Mouse (Mus musculus): Measurements from ENCODE around the gene Wdr72. TPM values are rescaled to one million over a fixed set of nuclear protein-coding genes. Genes with fewer than 3 reads are reported as not detected.
A peak's percentile ranks its signal among the peaks of the same experiment; 100 is the strongest.

Wdr72 gene
- total RNA-seq, 1 experiment, result 0.18 TPM

DNA sequence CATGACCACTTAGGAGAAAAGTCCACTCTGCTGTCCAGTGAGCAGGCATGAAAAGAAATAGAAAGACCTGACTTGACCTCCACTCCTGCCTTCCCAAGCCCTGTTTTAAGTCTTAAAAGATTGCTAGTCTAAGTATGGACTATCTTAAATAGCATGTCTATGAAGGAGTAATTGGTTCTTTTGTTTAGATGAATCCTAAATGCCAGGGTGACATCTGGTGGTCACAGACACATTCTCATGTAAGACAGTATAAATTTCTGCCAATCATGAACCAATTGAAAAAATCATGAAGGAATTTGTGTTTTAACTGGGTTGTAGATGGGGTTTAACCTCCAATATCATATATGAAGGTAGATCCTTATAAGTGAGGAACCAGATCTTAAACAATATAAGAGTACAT is 31.7 kb upstream of the Wdr72 start:
- H3K4me3 ChIP-seq (ENCODE audit: insufficient read depth in 1 of 2, low read depth in 1 of 2, low read length in 2 of 2, poor library complexity in 1 of 2, severe bottlenecking in 1 of 2), result no peak overlapping the region
- no peaks in the 10 kb centered on the region for H3K36me3 ChIP-seq (ENCODE audit: control insufficient read depth, insufficient read depth, low read length, poor library complexity, severe bottlenecking)
- H3K27ac ChIP-seq (ENCODE audit: insufficient read depth, low read depth, low read length, poor library complexity, severe bottlenecking), result no peak overlapping the region
- no peak overlapping the region for H3K9ac ChIP-seq (ENCODE audit: insufficient read depth, low read depth, low read length, poor library complexity, severe bottlenecking)
- no peak for DNase-seq (ENCODE audit: low read depth, low spot score)
- TF ChIP-seq HCFC1 (IDR thresholded peaks at IDR 0.05; ENCODE audit: borderline replicate concordance, insufficient read depth, low read length) (no peak), ZNF384 (IDR thresholded peaks at IDR 0.05; ENCODE audit: low read depth, low read length) (no peak), ZC3H11A (IDR thresholded peaks at IDR 0.05; ENCODE audit: borderline replicate concordance, low read depth, low read length) (no peak), CHD2 (IDR thresholded peaks at IDR 0.05; ENCODE audit: low read depth, low read length) (no peak), MAFK (IDR thresholded peaks at IDR 0.05; ENCODE audit: insufficient read depth, low read depth, low read length) (no peak)
- in situ Hi-C loops (cut with MboI; ENCODE audit: low sequenced_read_pairs in 2 of 2, unreplicated experiment in 2 of 2), result no loop called here
- peaks cover 0 to 2% of the 10 kb centered on the region in 2 experiments; a peak in 1 of 4 replicates for H3K4me1 ChIP-seq (ENCODE audit: control insufficient read depth in 2 of 2, insufficient read depth in 2 of 2, low read length in 2 of 2, poor library complexity in 1 of 2)
- H3K9me3 ChIP-seq (ENCODE audit: control insufficient read depth, insufficient read depth, low read depth, low read length), result no peaks in the 10 kb centered on the region

DNA sequence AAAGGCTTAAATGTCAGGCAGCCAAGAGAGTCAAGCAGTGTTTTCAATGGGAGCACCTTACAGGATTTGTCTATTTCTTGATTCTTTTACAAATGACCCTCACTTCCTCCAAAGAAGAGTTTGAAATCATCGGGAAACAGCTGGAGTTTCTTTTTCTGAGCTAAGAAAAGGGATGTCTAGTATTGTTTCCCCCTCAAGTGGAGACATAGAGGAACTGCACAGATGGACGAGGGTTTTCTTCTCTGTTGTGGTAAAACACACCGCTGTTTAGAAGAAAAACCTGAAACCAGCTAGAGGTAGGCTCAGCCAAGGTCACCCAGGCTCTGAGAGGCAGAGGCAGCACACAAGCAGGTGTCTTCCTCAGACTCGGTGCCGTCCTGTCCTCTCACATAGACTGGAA is 29.9 kb upstream of the Wdr72 start:
- in situ Hi-C loops (cut with MboI; ENCODE audit: low sequenced_read_pairs in 2 of 2, unreplicated experiment in 2 of 2), result no loop called here
- TF ChIP-seq MAFK (IDR thresholded peaks at IDR 0.05; ENCODE audit: insufficient read depth, low read depth, low read length) (no peak), ZNF384 (IDR thresholded peaks at IDR 0.05; ENCODE audit: low read depth, low read length) (no peak), CHD2 (IDR thresholded peaks at IDR 0.05; ENCODE audit: low read depth, low read length) (no peak), HCFC1 (IDR thresholded peaks at IDR 0.05; ENCODE audit: borderline replicate concordance, insufficient read depth, low read length) (no peak), ZC3H11A (IDR thresholded peaks at IDR 0.05; ENCODE audit: borderline replicate concordance, low read depth, low read length) (no peak)
- H3K4me1 ChIP-seq (ENCODE audit: control insufficient read depth in 2 of 2, insufficient read depth in 2 of 2, low read length in 2 of 2, poor library complexity in 1 of 2), result peaks cover 0 to 2% of the 10 kb centered on the region in 2 experiments; a peak in 1 of 4 replicates
- H3K36me3 ChIP-seq (ENCODE audit: control insufficient read depth, insufficient read depth, low read length, poor library complexity, severe bottlenecking), result no peaks in the 10 kb centered on the region
- H3K9ac ChIP-seq (ENCODE audit: insufficient read depth, low read depth, low read length, poor library complexity, severe bottlenecking), result no peak overlapping the region
- H3K27ac ChIP-seq (ENCODE audit: insufficient read depth, low read depth, low read length, poor library complexity, severe bottlenecking), result no peak overlapping the region
- H3K4me3 ChIP-seq (ENCODE audit: insufficient read depth in 1 of 2, low read depth in 1 of 2, low read length in 2 of 2, poor library complexity in 1 of 2, severe bottlenecking in 1 of 2), result no peak overlapping the region
- no peaks in the 10 kb centered on the region for H3K9me3 ChIP-seq (ENCODE audit: control insufficient read depth, insufficient read depth, low read depth, low read length)
- DNase-seq (ENCODE audit: low read depth, low spot score), result peak; percentile 7

DNA sequence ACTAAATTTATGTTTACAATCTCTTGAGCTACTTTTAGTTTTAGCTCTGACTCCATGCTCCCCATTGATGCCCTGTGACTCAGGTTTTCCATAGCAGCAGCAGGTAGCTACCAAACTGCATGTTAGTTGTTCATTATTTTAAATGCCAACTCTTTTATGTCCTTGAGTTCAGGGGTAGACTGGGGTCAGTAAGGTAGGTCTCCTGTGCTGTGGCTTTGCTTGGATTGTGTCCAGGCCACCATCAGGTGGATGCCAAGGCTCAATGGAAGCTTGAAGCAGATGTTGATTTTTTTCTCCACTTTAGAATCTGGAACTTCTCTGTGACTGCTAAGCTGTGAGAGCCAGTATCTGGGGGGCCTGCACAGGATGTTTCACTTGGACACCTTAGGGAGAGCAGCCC is 8.6 kb upstream of the Wdr72 start:
- in situ Hi-C loops (cut with MboI; ENCODE audit: low sequenced_read_pairs in 2 of 2, unreplicated experiment in 2 of 2), result no loop called here
- Histone ChIP-seq H3K9ac (ENCODE audit: insufficient read depth, low read depth, low read length, poor library complexity, severe bottlenecking) (no peak overlapping the region), H3K4me3 (ENCODE audit: insufficient read depth in 1 of 2, low read depth in 1 of 2, low read length in 2 of 2, poor library complexity in 1 of 2, severe bottlenecking in 1 of 2) (no peak overlapping the region), H3K36me3 (ENCODE audit: control insufficient read depth, insufficient read depth, low read length, poor library complexity, severe bottlenecking) (no peaks in the 10 kb centered on the region), H3K9me3 (ENCODE audit: control insufficient read depth, insufficient read depth, low read depth, low read length) (no peaks in the 10 kb centered on the region), H3K27ac (ENCODE audit: insufficient read depth, low read depth, low read length, poor library complexity, severe bottlenecking) (no peak overlapping the region), H3K4me1 (ENCODE audit: control insufficient read depth in 2 of 2, insufficient read depth in 2 of 2, low read length in 2 of 2, poor library complexity in 1 of 2) (no peaks in the 10 kb centered on the region)
- TF ChIP-seq CHD2 (IDR thresholded peaks at IDR 0.05; ENCODE audit: low read depth, low read length) (no peak), HCFC1 (IDR thresholded peaks at IDR 0.05; ENCODE audit: borderline replicate concordance, insufficient read depth, low read length) (no peak), ZNF384 (IDR thresholded peaks at IDR 0.05; ENCODE audit: low read depth, low read length) (no peak), ZC3H11A (IDR thresholded peaks at IDR 0.05; ENCODE audit: borderline replicate concordance, low read depth, low read length) (no peak), MAFK (IDR thresholded peaks at IDR 0.05; ENCODE audit: insufficient read depth, low read depth, low read length) (no peak)
- DNase-seq (ENCODE audit: low read depth, low spot score), result no peak

DNA sequence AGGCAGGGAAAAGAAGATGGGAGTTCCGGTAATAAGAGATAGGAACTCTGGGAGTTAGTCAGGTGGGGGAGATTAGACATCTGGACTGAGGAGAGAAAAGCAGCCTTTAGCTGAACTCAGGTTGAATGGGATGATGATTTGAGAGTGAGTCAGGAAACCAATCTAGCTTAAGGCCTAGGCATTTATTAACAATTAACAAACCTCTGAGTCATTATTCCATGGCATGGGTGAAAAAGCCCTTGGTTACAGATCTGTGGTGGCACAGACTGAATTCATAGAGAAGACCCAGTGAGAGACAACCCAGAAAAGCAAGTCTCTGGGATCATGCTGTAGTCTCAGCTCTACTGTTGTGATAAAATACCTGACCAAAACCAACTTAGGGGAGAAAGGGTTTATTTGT is 7.5 kb upstream of the Wdr72 start:
- TF ChIP-seq MAFK (IDR thresholded peaks at IDR 0.05; ENCODE audit: insufficient read depth, low read depth, low read length) (no peak), HCFC1 (IDR thresholded peaks at IDR 0.05; ENCODE audit: borderline replicate concordance, insufficient read depth, low read length) (no peak), ZC3H11A (IDR thresholded peaks at IDR 0.05; ENCODE audit: borderline replicate concordance, low read depth, low read length) (no peak)
- H3K4me1 ChIP-seq (ENCODE audit: control insufficient read depth in 2 of 2, insufficient read depth in 2 of 2, low read length in 2 of 2, poor library complexity in 1 of 2), result no peaks in the 10 kb centered on the region
- in situ Hi-C loops (cut with MboI; ENCODE audit: low sequenced_read_pairs in 2 of 2, unreplicated experiment in 2 of 2), result no loop called here
- no peaks in the 10 kb centered on the region for H3K9me3 ChIP-seq (ENCODE audit: control insufficient read depth, insufficient read depth, low read depth, low read length)
- no peak for DNase-seq (ENCODE audit: low read depth, low spot score)
- no peak overlapping the region for H3K4me3 ChIP-seq (ENCODE audit: insufficient read depth in 1 of 2, low read depth in 1 of 2, low read length in 2 of 2, poor library complexity in 1 of 2, severe bottlenecking in 1 of 2)
- no peak overlapping the region for H3K27ac ChIP-seq (ENCODE audit: insufficient read depth, low read depth, low read length, poor library complexity, severe bottlenecking)
- no peak overlapping the region for H3K9ac ChIP-seq (ENCODE audit: insufficient read depth, low read depth, low read length, poor library complexity, severe bottlenecking)
- H3K36me3 ChIP-seq (ENCODE audit: control insufficient read depth, insufficient read depth, low read length, poor library complexity, severe bottlenecking), result no peaks in the 10 kb centered on the region

DNA sequence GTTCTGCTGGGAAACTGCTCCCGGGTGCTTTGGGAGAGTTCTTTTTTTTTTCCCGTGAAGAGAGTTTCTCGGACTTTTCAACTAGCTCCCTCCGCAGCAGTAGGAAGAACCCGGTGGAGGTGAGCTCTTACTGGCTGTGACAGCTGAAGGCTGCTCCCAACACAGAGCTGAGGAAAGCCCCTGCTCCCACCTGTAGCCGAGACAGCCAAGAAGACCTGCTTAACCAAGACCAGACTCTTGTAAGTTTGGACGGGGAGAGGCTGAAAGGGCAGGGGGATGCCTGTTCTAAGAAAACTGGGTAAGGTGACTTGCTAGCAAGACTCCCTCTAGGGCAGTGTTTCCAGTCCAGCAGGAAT is 283 bp downstream of the Wdr72 start:
- DNase-seq (ENCODE audit: low read depth, low spot score), result no peak
- in situ Hi-C loops (cut with MboI; ENCODE audit: low sequenced_read_pairs in 2 of 2, unreplicated experiment in 2 of 2), result no loop called here

More for the DNA sequence above, 283 bp downstream of the Wdr72 start:
- Histone ChIP-seq H3K4me1 (ENCODE audit: control insufficient read depth in 2 of 2, insufficient read depth in 2 of 2, low read length in 2 of 2, poor library complexity in 1 of 2) (peaks cover 0 to 4% of the 10 kb centered on the region in 2 experiments; a peak in 1 of 4 replicates), H3K27ac (ENCODE audit: insufficient read depth, low read depth, low read length, poor library complexity, severe bottlenecking) (no peak overlapping the region), H3K36me3 (ENCODE audit: control insufficient read depth, insufficient read depth, low read length, poor library complexity, severe bottlenecking) (no peaks in the 10 kb centered on the region), H3K9ac (ENCODE audit: insufficient read depth, low read depth, low read length, poor library complexity, severe bottlenecking) (no peak overlapping the region), H3K9me3 (ENCODE audit: control insufficient read depth, insufficient read depth, low read depth, low read length) (no peaks in the 10 kb centered on the region), H3K4me3 (ENCODE audit: insufficient read depth in 1 of 2, low read depth in 1 of 2, low read length in 2 of 2, poor library complexity in 1 of 2, severe bottlenecking in 1 of 2) (peak overlapping the region; percentile 22 to 23; a peak in 2 of 4 replicates)
- TF ChIP-seq HCFC1 (IDR thresholded peaks at IDR 0.05; ENCODE audit: borderline replicate concordance, insufficient read depth, low read length), result no peak
- TF ChIP-seq ZC3H11A (IDR thresholded peaks at IDR 0.05; ENCODE audit: borderline replicate concordance, low read depth, low read length), result no peak
- TF ChIP-seq ZNF384 (IDR thresholded peaks at IDR 0.05; ENCODE audit: low read depth, low read length), result no peak
- TF ChIP-seq MAFK (IDR thresholded peaks at IDR 0.05; ENCODE audit: insufficient read depth, low read depth, low read length), result no peak
- no peak for TF ChIP-seq CHD2 (IDR thresholded peaks at IDR 0.05; ENCODE audit: low read depth, low read length)
